In the genomic region with DNA sequence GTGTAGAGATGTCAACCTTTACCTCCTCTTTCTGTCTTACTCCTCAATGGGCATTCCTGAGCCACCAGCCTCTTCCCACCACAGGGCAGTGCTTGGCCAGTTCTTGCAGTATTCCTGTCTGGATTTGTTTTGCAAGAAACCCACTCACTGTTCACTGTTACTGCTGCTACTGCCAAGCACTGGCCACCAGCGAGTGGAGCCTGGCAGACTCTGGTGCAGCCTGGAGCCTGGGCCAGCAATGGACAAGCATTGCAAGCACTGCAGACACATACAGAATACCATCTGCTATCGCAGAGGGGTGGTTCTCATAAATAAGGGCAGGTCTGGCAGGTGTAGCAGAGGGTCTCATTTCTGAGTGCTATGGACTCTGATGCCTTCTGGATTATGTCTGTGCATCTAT, we compare ENCODE assay signal across 15 mouse cellular contexts.
A peak's percentile ranks its signal among the peaks of the same experiment; 100 is the strongest.
DNase-seq lines count a peak whose midpoint lies in the region.
"Had no signal": no experiment of that assay in that cellular context is flagged by ENCODE, and none has a peak within 500 bp of the region (broad histone marks: within the 10 kb centered on the region; RNA-seq: fewer than 3 reads in every experiment).

No protein-coding gene starts in this region.

- DNase-seq in cerebellum, postnatal 36 days = peak; percentile 15 to 16
- DNase-seq in cerebellum, adult 9-10 months = no peak
- peak; percentile 60 for DNase-seq in left cerebral cortex, postnatal 4 days
- no peak for DNase-seq in left cerebral cortex, adult 11 months (ENCODE audit: low spot score)
- peak; percentile 22 for DNase-seq in 3134 (ENCODE audit: extremely low read depth, insufficient read length, low spot score)
- DNase-seq in Muller cell, postnatal 12 days (ENCODE audit: inconsistent ontology term) = peak; percentile 23
- no peak for DNase-seq in lung, postnatal 25 days (ENCODE audit: low spot score)
- DNase-seq: adrenal gland, postnatal 14 days; B cell, adult 2 months; cerebellum, adult 8-10 months; forebrain, postnatal 0 days; gastrocnemius, postnatal 14 days; heart, postnatal 10 days; heart, postnatal 4 days; kidney, adult 18-20 months had no signal

- intact Hi-C loops in left cerebral cortex, postnatal 4 days (cut with DNase I) = no loop called here

Comparison
In these comparisons a context has a peak if more than half of its experiments do, and no peak if none do; other contexts are left out.
1. DNase-seq: peak in cerebellum, postnatal 36 days (2 of 2), left cerebral cortex, postnatal 4 days (single experiment), 3134 (single experiment) and Muller cell, postnatal 12 days (single experiment); none in cerebellum, adult 9-10 months (single experiment), left cerebral cortex, adult 11 months (single experiment) and lung, postnatal 25 days (single experiment).